Mouse (Mus musculus) E14TG2a.4 (cell line): ENCODE measurements at regions not wholly inside any gene's neighbourhood (a gene's known extent, or its start where the extent isn't known, plus 50 kb on each side); places are given as distances from the start of the nearest gene placed in this dataset.

Source experiments
- H3K27me3 ChIP-seq: 2 replicates; pipeline ENCODE4 v1.6.1; 2014; ENCODE audit warnings: low read length, control low read depth; ENCODE audit not compliant: insufficient read depth
- H3K36me3 ChIP-seq: 2 replicates; pipeline ENCODE4 v1.6.1; 2014; ENCODE audit warnings: low read length, control low read depth; ENCODE audit not compliant: insufficient read depth
- H3K4me1 ChIP-seq: replicated peaks from 2 replicates; pipeline ENCODE4 v1.6.1; 2014; ENCODE audit warnings: low read depth, low read length, control low read depth
- H3K4me3 ChIP-seq: replicated peaks from 2 replicates; pipeline ENCODE4 v1.5.1; 2014; ENCODE audit warnings: mild to moderate bottlenecking, low read length
- H3K9me3 ChIP-seq: 2 replicates; pipeline ENCODE4 v1.6.1; 2014; ENCODE audit warnings: low read length, control low read depth
- CTCF ChIP-seq: conservative IDR thresholded peaks from 2 replicates; pipeline ENCODE4 v1.5.1; 2014; ENCODE audit warnings: low read length
- NANOG ChIP-seq: IDR thresholded peaks from 2 replicates; pipeline ENCODE4 v1.6.1; 2014; ENCODE audit warnings: borderline replicate concordance, low read length, mixed read lengths
- POU5F1 ChIP-seq: IDR thresholded peaks from 2 replicates; pipeline ENCODE4 v1.6.1; 2014; ENCODE audit warnings: low read length, borderline replicate concordance

- no peak overlapping the region for H3K4me3 ChIP-seq
- H3K27me3 ChIP-seq = no peaks in the 10 kb centered on the region; the same call in 1 of the 2 replicates
- H3K36me3 ChIP-seq = no peaks in the 10 kb centered on the region
- no peaks in the 10 kb centered on the region for H3K9me3 ChIP-seq
- H3K4me1 ChIP-seq = no peaks in the 10 kb centered on the region
- TF ChIP-seq POU5F1 (no peak), NANOG (no peak), CTCF (no peak)
Observed at GRCm38 (mm10) chr4:106157451-106158179, 158.4 kb upstream of the Usp24 start.

DNA sequence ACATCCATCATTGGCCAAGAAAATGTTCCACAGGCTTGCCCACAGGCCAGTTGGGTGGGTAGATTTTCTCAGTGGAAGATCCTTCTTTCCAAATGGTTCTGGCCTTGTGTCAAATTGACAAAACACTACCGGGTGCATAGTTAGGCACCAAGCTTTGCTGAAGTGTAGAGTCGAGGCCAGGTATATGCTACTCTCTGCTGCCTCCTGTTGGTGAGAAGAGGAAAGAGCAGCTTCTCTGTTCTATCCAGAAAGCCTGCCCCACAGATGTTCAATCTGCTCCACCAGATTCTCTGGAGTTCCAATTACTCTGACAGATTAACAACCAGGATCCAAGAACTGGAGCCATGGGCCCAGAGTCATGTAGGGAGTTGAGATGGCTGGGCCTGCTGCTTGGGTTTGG is 154.4 kb upstream of the Usp24 start:
- Histone ChIP-seq H3K36me3 (no peaks in the 10 kb centered on the region), H3K4me3 (no peak overlapping the region), H3K9me3 (peaks cover 10% of the 10 kb centered on the region), H3K27me3 (no peaks in the 10 kb centered on the region; the same call in 1 of the 2 replicates), H3K4me1 (no peaks in the 10 kb centered on the region)
- TF ChIP-seq POU5F1 (no peak), CTCF (peak; percentile 75), NANOG (no peak)

GRCm38 (mm10) chr4:106162551-106162950 is 153.5 kb upstream of the Usp24 start:
- no peak for TF ChIP-seq CTCF
- TF ChIP-seq NANOG = no peak
- H3K36me3 ChIP-seq = no peaks in the 10 kb centered on the region
- no peaks in the 10 kb centered on the region for H3K27me3 ChIP-seq
- no peak overlapping the region for H3K4me3 ChIP-seq
- H3K4me1 ChIP-seq = no peaks in the 10 kb centered on the region
- H3K9me3 ChIP-seq = peaks cover 10% of the 10 kb centered on the region

- Histone ChIP-seq H3K4me3 (no peak overlapping the region), H3K9me3 (peaks cover 10% of the 10 kb centered on the region), H3K27me3 (no peaks in the 10 kb centered on the region), H3K36me3 (no peaks in the 10 kb centered on the region), H3K4me1 (no peaks in the 10 kb centered on the region)
- TF ChIP-seq NANOG (no peak), CTCF (no peak), POU5F1 (no peak)
Observed at GRCm38 (mm10) chr4:106163220-106163619, 152.8 kb upstream of the Usp24 start.

DNA sequence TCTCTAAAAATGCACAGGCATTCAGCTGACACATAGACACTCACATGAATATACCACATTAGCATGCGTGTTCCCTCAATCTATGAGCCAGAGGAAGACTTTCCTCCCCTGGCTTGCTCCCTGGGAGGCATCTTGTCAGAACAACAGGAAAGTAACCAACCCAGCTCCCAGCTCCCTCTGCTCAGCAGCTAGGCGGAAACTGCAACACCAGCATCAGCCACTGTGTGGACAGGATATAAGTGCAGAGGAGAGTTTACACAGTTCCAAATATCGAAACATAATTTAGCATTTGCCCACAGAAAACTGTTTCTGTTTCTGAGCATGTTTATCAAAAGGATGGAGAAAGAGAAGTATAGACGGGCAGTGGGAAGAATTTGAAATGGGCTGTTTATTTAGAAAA is 148.3 kb upstream of the Usp24 start:
- Histone ChIP-seq H3K36me3 (no peaks in the 10 kb centered on the region), H3K4me1 (no peaks in the 10 kb centered on the region), H3K27me3 (no peaks in the 10 kb centered on the region), H3K9me3 (peaks cover 10% of the 10 kb centered on the region), H3K4me3 (no peak overlapping the region)
- no peak for TF ChIP-seq CTCF
- TF ChIP-seq NANOG = no peak
- TF ChIP-seq POU5F1 = no peak

GRCm38 (mm10) chr4:106168741-106169140 is 147.3 kb upstream of the Usp24 start:
- TF ChIP-seq NANOG (no peak), POU5F1 (no peak), CTCF (no peak)
- H3K4me1 ChIP-seq = no peaks in the 10 kb centered on the region

DNA sequence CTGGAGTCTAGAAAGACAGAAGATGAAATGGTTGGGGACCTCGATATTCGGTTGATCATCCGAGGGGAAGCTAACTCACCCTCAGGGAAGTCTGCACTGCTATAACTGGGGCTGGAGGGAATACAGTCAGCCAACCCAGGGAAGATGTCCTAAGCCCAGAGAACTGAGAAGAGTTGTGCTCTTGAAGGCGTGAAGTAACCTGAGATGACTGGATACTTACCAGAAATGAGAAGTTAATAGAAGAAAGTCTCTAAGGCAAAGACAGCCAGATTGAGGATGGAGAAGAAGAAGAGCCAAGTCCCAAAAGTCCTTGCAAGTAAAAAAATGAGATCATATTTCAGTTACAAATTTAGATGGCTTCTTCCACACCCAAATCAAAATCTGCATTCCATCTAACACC is 146.5 kb upstream of the Usp24 start:
- no peaks in the 10 kb centered on the region for H3K27me3 ChIP-seq
- peaks cover 10% of the 10 kb centered on the region for H3K9me3 ChIP-seq
- H3K4me3 ChIP-seq = no peak overlapping the region
- no peak for TF ChIP-seq POU5F1
- no peaks in the 10 kb centered on the region for H3K36me3 ChIP-seq
- H3K4me1 ChIP-seq = no peaks in the 10 kb centered on the region

More at GRCm38 (mm10) chr4:106168741-106169140, 147.3 kb upstream of the Usp24 start:
- Histone ChIP-seq H3K9me3 (peaks cover 10% of the 10 kb centered on the region), H3K27me3 (no peaks in the 10 kb centered on the region), H3K36me3 (no peaks in the 10 kb centered on the region), H3K4me3 (no peak overlapping the region)

DNA sequence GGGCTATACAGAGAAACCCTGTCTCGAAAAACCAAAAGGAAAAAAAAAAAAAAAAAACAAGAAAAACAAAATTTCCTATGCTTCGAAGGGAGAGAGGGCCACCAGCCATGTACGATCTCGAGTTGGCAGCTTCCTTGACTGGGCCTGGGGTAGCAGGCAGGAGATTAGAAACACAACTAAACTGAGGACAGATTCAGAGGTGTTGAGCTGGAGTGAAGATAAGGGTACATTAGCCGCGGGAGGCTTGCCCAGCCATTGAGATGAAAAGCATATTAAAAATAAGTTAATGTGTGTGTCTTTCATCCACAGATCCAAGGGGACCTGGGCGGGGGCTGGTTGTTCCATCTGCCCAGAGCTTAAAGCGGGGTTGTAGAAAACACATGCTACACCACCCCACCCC is 145.3 kb upstream of the Usp24 start:
- no peak for TF ChIP-seq NANOG
- TF ChIP-seq CTCF = no peak
- H3K4me1 ChIP-seq = no peaks in the 10 kb centered on the region
- H3K27me3 ChIP-seq = no peaks in the 10 kb centered on the region
- no peak overlapping the region for H3K4me3 ChIP-seq
- peaks cover 9% of the 10 kb centered on the region for H3K9me3 ChIP-seq
- no peaks in the 10 kb centered on the region for H3K36me3 ChIP-seq

- H3K27me3 ChIP-seq = no peaks in the 10 kb centered on the region
- H3K9me3 ChIP-seq = no peaks in the 10 kb centered on the region
- no peaks in the 10 kb centered on the region for H3K4me1 ChIP-seq
- H3K4me3 ChIP-seq = no peak overlapping the region
- no peaks in the 10 kb centered on the region for H3K36me3 ChIP-seq
- TF ChIP-seq POU5F1 (no peak), NANOG (no peak), CTCF (no peak)
Observed at GRCm38 (mm10) chr4:106175352-106175751, 140.7 kb upstream of the Usp24 start.
